Mouse (Mus musculus) forebrain, embryonic 14.5 days (tissue): ENCODE data around the gene Atoh7. TPM values are rescaled to one million over a fixed set of nuclear protein-coding genes. Genes with fewer than 3 reads are reported as not detected.
"Not testable (repeated sequence)": the region's sequence is repeated elsewhere in the genome, so short reads cannot be mapped to it uniquely, and the experiment has no call there.

Experiments used
- ATAC-seq: fragments of 200-750 bp; cut with Nextera tagmentation; 2 replicates; pipeline ENCODE4 v1.8.0; 2017; ENCODE audit warnings: mild to moderate bottlenecking, moderate library complexity
- DNase-seq: peaks from one replicate; pipeline ENCODE4 v3.0.0-alpha.2; 2015; ENCODE audit warnings: low spot score
- H3K27ac ChIP-seq: fragments of 300-500 bp; sonication (generic); 2 replicates; pipeline ENCODE4 v1.5.1; 2014; ENCODE audit warnings: low read depth, mild to moderate bottlenecking, control low read depth, low read length, moderate library complexity
- H3K27me3 ChIP-seq: fragments of 300-500 bp; sonication (generic); replicated peaks from 2 replicates; pipeline ENCODE4 v1.6.1; 2014; ENCODE audit warnings: low read length, control low read depth, mixed read lengths; ENCODE audit not compliant: control insufficient read depth, insufficient read depth
- H3K36me3 ChIP-seq: fragments of 300-500 bp; sonication (generic); 2 replicates; pipeline ENCODE4 v1.6.1; 2014; ENCODE audit warnings: low read length, control low read depth; ENCODE audit not compliant: control insufficient read depth, insufficient read depth
- H3K4me1 ChIP-seq: fragments of 300-500 bp; sonication (generic); 2 replicates; pipeline ENCODE4 v1.6.1; 2014; ENCODE audit warnings: antibody characterized with exemption, low read length, control low read depth; ENCODE audit not compliant: control insufficient read depth, insufficient read depth
- H3K4me2 ChIP-seq: fragments of 300-500 bp; sonication (generic); 2 replicates; pipeline ENCODE4 v1.6.1; 2014; ENCODE audit warnings: mild to moderate bottlenecking, control low read depth, low read length
- H3K4me3 ChIP-seq: fragments of 300-500 bp; sonication (generic); 2 replicates; pipeline ENCODE4 v1.5.1; 2014; ENCODE audit warnings: low read depth, low read length, control low read depth
- H3K9ac ChIP-seq: fragments of 300-500 bp; sonication (generic); 2 replicates; pipeline ENCODE4 v1.6.1; 2014; ENCODE audit warnings: mild to moderate bottlenecking, low read length, control low read depth, moderate library complexity
- H3K9me3 ChIP-seq: fragments of 300-500 bp; sonication (generic); replicated peaks from 2 replicates; pipeline ENCODE4 v1.6.1; 2016; ENCODE audit warnings: low read length, control low read depth, mixed read lengths; ENCODE audit not compliant: control insufficient read depth
- whole genome bisulfite sequencing: fragments of 180-500 bp; shearing (Covaris S2); extraction: QIAGEN DNeasy Blood & Tissue Kit; methylation state at CpG from one replicate; pipeline ENCODE4 v1.1.7; 2014; 5-methylcytosine and 5-hydroxymethylcytosine counted together
- polyA plus RNA-seq: library from polyadenylated mRNA; unstranded; fragments of >200 nt; fragmentation: Nextera tagmentation; extraction: Ambion mirVana; gene quantifications from 2 replicates; pipeline ENCODE4 v1.2.1, GENCODE M21; 2014

Gene Atoh7
- polyA plus RNA-seq = 0.22 and 0.97 TPM in 2 replicates

DNA sequence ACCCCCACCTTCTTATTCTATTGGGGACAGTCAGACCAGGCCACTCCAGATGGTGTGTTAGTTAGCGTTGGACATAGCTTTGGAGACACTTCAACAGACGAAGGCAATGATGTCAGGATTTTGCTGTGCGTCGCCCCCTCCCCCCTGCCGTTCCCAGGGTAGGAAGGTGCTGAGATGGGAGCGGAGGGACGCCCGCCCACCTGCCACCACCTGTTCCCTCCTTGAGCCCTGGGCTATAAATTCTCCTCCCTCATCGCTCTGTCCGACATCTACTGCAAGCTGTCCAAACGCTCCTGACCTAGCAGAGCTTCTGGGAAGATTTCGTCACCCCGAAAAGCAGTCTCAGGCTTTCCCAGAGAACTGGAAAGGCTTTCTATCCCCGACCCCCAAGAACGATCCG lies at the start of gene Atoh7:
Gene Atoh7, plus strand, starts transcription at position 131 of the 400 bp plus-strand sequence.
- Histone ChIP-seq H3K27me3 (no peaks in the 10 kb centered on the region; the same call in 1 of the 2 replicates), H3K9ac (peak within 1 kb of the TSS; percentile 70), H3K9me3 (no peaks in the 10 kb centered on the region), H3K4me3 (peak within 1 kb of the TSS; percentile 57), H3K27ac (no peak within 1 kb of the TSS), H3K4me1 (0 out of 2 replicates have a peak, but pooled peaks cover 2% of the 10 kb centered on the region), H3K36me3 (no peaks in the 10 kb centered on the region), H3K4me2 (peak within 1 kb of the TSS; percentile 79)
- DNase-seq (no peak), ATAC-seq (peak; percentile 49)
- WGBS = 6% methylated on average over 16 of the region's 16 CpGs

DNA sequence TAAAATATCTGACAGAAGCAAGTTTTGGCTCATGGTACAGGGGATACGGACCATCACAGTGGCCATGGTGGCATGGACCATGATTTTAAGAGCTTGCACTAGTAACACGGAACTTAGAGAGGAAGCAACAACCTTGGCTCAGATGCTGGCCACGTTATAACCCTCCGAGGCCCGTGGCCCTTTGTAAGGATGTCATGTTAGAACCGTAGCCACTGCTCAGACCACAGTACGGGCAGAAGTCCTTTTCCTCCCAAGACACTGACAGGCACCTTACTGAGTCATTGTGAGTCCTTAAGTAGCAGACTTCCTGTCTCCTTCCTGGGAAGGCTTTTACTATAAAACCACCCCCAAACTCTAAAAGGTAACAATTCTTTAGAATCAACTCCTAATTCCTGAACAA lies 48.2 kb upstream of the Atoh7 start:
- Histone ChIP-seq H3K4me3 (no peak overlapping the region), H3K27ac (no peak overlapping the region), H3K36me3 (no peaks in the 10 kb centered on the region), H3K27me3 (no peaks in the 10 kb centered on the region), H3K9me3 (no peaks in the 10 kb centered on the region), H3K4me1 (no peaks in the 10 kb centered on the region), H3K9ac (no peak overlapping the region), H3K4me2 (no peak overlapping the region)
- no peak for DNase-seq
- ATAC-seq = no peak
- WGBS = 77% methylated on average over 7 of the region's 7 CpGs

DNA sequence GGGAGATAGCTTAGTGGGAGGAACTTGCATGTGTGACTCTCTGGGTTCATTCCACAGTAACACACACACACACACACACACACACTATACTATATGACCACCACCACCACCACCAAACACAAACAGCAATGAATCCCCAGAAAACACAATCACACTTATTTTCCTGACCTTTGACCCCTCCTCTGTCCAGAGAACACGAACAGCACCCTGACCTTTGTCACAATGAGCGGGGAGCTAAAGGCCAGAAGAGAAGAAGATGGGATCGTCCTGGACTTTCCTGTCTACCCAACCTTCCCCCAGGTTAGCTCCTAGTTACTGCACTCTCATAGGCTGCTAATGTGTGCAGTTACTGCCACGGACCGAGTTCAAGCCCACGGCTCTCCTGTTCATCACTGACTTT lies 47.4 kb upstream of the Atoh7 start:
- H3K4me3 ChIP-seq = no peak overlapping the region
- WGBS = 89% methylated on average over 6 of the region's 6 CpGs
- no peak overlapping the region for H3K27ac ChIP-seq
- no peaks in the 10 kb centered on the region for H3K4me1 ChIP-seq
- ATAC-seq (no peak), DNase-seq (no peak)
- no peak overlapping the region for H3K4me2 ChIP-seq
- H3K36me3 ChIP-seq = no peaks in the 10 kb centered on the region
- H3K9me3 ChIP-seq = no peaks in the 10 kb centered on the region
- H3K9ac ChIP-seq = no peak overlapping the region
- H3K27me3 ChIP-seq = no peaks in the 10 kb centered on the region

DNA sequence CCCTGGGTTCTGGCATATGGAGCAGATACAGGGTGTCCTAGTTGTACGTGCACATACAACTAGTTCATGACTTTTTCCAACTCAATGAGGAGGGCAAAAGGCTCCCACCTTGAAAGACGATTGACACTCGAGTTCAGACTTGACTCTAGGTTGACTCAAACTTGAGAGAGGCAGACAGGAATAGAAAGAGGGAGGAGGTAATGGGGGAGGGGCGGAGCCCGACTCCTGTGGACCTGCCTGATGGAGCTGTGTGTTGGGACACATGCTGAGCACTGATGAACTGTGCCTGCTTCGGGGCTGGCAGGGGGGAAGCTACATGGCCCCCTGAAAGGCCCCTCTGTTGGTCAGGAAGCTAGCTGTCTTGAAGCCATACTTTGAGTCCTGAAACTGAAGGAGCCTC lies 46.4 kb upstream of the Atoh7 start:
- ATAC-seq (no peak), DNase-seq (no peak)
- H3K9ac ChIP-seq = no peak overlapping the region
- no peaks in the 10 kb centered on the region for H3K27me3 ChIP-seq
- no peak overlapping the region for H3K4me2 ChIP-seq
- 52% methylated on average over 6 of the region's 6 CpGs for WGBS
- H3K4me3 ChIP-seq = no peak overlapping the region
- no peaks in the 10 kb centered on the region for H3K4me1 ChIP-seq
- H3K9me3 ChIP-seq = no peaks in the 10 kb centered on the region
- H3K27ac ChIP-seq = no peak overlapping the region
- no peaks in the 10 kb centered on the region for H3K36me3 ChIP-seq

DNA sequence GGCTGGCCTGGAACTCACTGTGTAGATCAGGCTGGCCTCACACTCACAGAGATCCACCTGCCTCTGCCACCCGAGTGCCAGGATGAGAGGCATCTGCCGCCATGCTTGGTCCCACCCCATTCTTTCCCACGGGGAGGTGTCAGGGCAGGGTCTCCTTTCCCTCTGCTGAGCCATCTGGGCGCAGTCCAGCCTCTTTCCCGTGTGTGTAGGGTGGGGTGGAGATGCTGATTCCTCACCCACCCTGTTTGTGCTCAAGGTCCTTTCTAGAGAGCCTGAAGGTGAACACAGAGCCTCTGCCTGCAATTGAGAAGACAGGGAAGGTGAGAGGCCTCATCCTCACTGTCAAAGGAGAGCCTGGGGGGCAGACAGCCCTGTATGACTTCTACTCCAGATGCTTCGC lies 45.4 kb upstream of the Atoh7 start:
- H3K36me3 ChIP-seq, H3K4me3 ChIP-seq, H3K9me3 ChIP-seq, DNase-seq, H3K4me1 ChIP-seq, H3K4me2 ChIP-seq, H3K27ac ChIP-seq, H3K27me3 ChIP-seq, H3K9ac ChIP-seq, ATAC-seq: not testable (repeated sequence)
- 88% methylated on average over 6 of the region's 6 CpGs for WGBS

DNA sequence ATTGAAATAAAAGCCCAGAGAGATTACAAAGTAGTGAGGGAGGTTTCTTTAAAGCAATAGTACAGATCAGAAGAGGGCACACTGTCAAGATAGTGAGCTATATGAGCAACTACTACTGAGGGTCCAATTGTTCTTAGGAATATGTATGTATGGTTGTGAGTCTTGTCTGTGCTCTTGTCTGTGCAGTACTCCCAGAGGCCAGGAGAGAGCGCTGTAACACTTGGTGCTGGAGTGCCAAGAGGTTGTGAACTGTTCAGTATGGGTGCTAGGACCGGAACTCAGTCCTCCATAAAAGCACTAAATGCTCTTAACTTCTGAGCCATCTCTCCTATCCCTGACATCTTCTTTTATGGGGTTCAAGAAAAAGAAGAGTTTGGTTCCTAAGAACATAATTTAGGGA lies 44.9 kb upstream of the Atoh7 start:
- Histone ChIP-seq H3K9ac (no peak overlapping the region), H3K27ac (no peak overlapping the region), H3K4me2 (no peak overlapping the region), H3K4me1 (no peaks in the 10 kb centered on the region), H3K4me3 (no peak overlapping the region), H3K27me3 (no peaks in the 10 kb centered on the region), H3K9me3 (no peaks in the 10 kb centered on the region), H3K36me3 (no peaks in the 10 kb centered on the region)
- DNase-seq (no peak), ATAC-seq (no peak)
- WGBS = 79% methylated on average over 2 of the region's 2 CpGs

DNA sequence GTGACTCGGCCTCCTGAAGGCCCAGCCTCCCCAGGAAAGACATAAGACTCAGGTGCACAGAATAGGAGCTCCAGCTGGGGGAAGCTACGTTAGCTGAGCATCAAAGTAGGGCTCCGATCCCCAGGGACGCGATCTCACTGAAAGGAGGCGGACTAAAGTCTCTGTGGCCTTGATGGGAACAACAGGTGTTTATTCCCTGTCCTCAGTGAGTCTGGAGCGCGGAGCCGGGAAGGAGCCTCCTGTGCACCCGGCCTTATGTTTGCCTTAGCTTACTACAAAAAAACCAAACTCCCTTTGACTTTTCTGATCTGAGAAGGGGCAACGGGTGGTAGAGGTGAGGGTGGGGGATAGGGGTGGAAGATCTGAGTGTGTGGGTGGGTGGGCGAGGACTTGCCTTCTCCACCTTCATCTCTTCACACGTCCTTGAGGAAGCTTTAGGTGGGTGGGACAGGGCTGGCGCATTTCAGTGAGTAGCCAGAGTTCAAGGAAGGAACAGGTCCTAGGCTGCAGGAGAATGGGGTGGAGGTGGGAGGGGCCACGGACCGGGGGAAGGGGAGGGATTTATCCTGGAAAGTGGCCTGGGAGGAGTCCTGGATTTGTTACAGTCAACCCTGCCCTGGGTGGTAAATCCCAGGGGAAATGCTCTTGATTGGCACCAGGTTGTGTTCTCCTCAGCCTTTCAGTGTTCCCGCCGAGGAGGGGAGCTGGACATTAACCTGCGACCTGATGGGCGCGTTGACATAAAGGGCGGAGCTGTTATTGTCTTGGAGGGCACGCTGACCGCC lies 42.3 kb upstream of the Atoh7 start:
- ATAC-seq (no peak), DNase-seq (no peak)
- Histone ChIP-seq H3K9me3 (no peaks in the 10 kb centered on the region), H3K27ac (no peak overlapping the region), H3K9ac (no peak overlapping the region), H3K4me1 (no peaks in the 10 kb centered on the region), H3K36me3 (no peaks in the 10 kb centered on the region), H3K27me3 (no peaks in the 10 kb centered on the region), H3K4me3 (no peak overlapping the region), H3K4me2 (no peak overlapping the region)
- 43% methylated on average over 24 of the region's 24 CpGs for WGBS

DNA sequence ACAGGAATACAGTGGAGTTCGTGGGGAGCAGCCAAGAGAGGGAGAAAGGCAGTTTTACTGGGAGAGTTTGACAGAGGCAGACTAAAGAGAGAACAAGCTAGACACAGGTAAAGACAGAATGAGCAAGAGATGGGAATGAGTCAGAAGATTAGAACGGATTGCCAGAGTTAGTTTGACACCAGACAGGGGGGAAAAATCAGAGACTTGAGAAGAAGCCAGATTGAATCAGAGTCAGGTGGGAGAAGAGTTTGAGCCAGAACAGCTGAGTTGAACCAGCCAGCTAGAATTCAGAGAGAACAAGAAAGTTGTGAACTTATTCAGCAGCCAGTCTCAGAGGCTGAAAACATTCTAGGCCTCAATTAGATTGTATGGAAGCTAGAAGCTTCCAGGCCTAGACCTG lies 39.6 kb upstream of the Atoh7 start, which contains the start of gene Pbld1:
Gene Pbld1, plus strand, starts transcription at position 301 of the 400 bp plus-strand sequence.
- Histone ChIP-seq H3K4me2 (no peak within 1 kb of the TSS), H3K4me1 (no peaks in the 10 kb centered on the region), H3K9ac (no peak within 1 kb of the TSS), H3K27ac (no peak within 1 kb of the TSS), H3K36me3 (no peaks in the 10 kb centered on the region), H3K27me3 (no peaks in the 10 kb centered on the region), H3K9me3 (no peaks in the 10 kb centered on the region), H3K4me3 (no peak within 1 kb of the TSS)
- no peak for ATAC-seq
- no peak for DNase-seq
- 75% methylated on average over 2 of the region's 2 CpGs for WGBS

DNA sequence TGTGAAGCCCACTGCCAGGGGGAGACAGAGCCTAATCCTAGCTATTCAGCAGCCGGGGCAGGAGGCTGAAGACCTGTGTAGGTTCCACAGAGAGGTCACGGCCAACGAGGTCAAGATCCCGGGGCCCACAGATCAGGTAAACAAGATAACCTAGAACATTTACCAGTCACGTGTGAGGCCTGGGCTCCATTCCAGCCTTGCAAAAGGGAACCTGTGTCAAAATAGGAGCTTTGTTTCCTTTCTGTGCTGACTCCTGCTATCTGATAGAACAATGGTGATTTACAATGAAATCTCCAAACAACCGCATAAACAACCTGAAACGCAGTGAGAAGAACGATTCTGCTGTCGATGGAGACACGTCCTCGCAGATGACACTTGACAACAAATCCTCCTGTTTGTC lies 39.0 kb upstream of the Atoh7 start:
- H3K9ac ChIP-seq = no peak overlapping the region
- H3K9me3 ChIP-seq = no peaks in the 10 kb centered on the region
- no peaks in the 10 kb centered on the region for H3K27me3 ChIP-seq
- DNase-seq (no peak), ATAC-seq (no peak)
- H3K4me1 ChIP-seq = no peaks in the 10 kb centered on the region
- no peak overlapping the region for H3K27ac ChIP-seq
- no peak overlapping the region for H3K4me2 ChIP-seq
- WGBS = 61% methylated on average over 11 of the region's 11 CpGs
- no peak overlapping the region for H3K4me3 ChIP-seq
- no peaks in the 10 kb centered on the region for H3K36me3 ChIP-seq
